Comparison of ENCODE assay signal across 9 mouse cellular contexts in the genomic region with DNA sequence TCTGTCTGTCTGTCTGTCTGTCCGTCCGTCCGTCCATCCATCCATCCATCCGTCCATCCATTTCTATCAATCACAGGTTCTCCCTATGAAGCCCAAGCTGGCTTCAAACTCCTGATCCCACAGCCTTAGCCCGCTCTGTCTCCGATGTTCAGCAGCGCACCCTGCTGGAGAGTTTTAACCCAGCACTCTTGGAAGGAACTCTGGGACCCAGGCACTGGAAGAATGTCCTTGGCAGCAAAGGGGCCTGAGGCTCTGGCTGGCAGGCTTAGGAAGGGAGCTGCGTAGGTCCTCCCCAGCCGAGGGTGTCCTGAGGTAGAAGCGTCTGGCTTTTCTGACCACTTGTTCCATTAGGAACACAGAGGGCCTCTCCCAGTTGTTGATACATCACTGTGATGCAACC. TPM values are rescaled to one million over a fixed set of nuclear protein-coding genes. Genes with fewer than 3 reads are reported as not detected.
DNase-seq lines count a peak whose midpoint lies in the region; ATAC-seq lines count a peak whose summit lies in the region.
"Had no signal": no experiment of that assay in that cellular context is flagged by ENCODE, and none has a peak within 500 bp of the region (broad histone marks: within the 10 kb centered on the region; RNA-seq: fewer than 3 reads in every experiment).

No protein-coding gene starts in this region.

- H3K27me3 ChIP-seq in intestine, embryonic 16.5 days (replicated peaks; ENCODE audit: control insufficient read depth, insufficient read depth, low read length), result no peaks in the 10 kb centered on the region

- H3K27ac ChIP-seq in intestine, embryonic 16.5 days (ENCODE audit: low read length), result peak overlapping the region; percentile 91

- no peaks in the 10 kb centered on the region for H3K9me3 ChIP-seq in intestine, embryonic 16.5 days (ENCODE audit: control insufficient read depth, low read length)

- WGBS in intestine, embryonic 16.5 days, result 48% methylated on average over 10 of the region's 10 CpGs

- intact Hi-C loops in left cerebral cortex, postnatal 36 days (cut with DNase I), result no loop called here

- peak overlapping the region; percentile 91 for H3K4me3 ChIP-seq in intestine, embryonic 16.5 days (ENCODE audit: low read length)

- peak; percentile 45 to 67 for DNase-seq in left cerebral cortex, adult 18-20 months (ENCODE audit: low spot score in 2 of 2)
- DNase-seq in left cerebral cortex, postnatal 36 days (ENCODE audit: low spot score in 2 of 2), result no peak
- peak; percentile 68 to 81 for DNase-seq in adrenal gland, adult 18-20 months (ENCODE audit: low spot score in 2 of 2)
- peak; percentile 65 for DNase-seq in fibroblast of lung, adult 2 months (ENCODE audit: low read depth)
- DNase-seq in lung, adult 18-20 months, result peak; percentile 77 to 82
- DNase-seq in ovary, postnatal 36 days (ENCODE audit: low spot score), result peak; percentile 81

- peaks cover 22% of the 10 kb centered on the region for H3K4me1 ChIP-seq in intestine, embryonic 16.5 days (ENCODE audit: control insufficient read depth, insufficient read depth, low read length)

- peak overlapping the region; percentile 84 for H3K9ac ChIP-seq in intestine, embryonic 16.5 days (ENCODE audit: low read depth, low read length)

- H3K4me2 ChIP-seq in intestine, embryonic 16.5 days (ENCODE audit: low read depth, low read length), result peak overlapping the region; percentile 84

- ATAC-seq in intestine, embryonic 16.5 days, result peak; percentile 10
- no peak for ATAC-seq in frontal cortex, adult (ENCODE audit: low TSS enrichment)

- H3K36me3 ChIP-seq in intestine, embryonic 16.5 days (ENCODE audit: control insufficient read depth, insufficient read depth, low read length), result 0 out of 2 replicates have a peak, but pooled peaks cover 3% of the 10 kb centered on the region

RNA-seq across cellular contexts. Expression of gene Arpc1b, which starts 2.9 kb away (rescaled TPM):
- 10 to 100 TPM; 14.5 to 19.8 TPM for total RNA-seq in left cerebral cortex, adult 18-20 months (2021)
- 10 to 100 TPM; 23.6 to 24.1 TPM for total RNA-seq in left cerebral cortex, postnatal 36 days (2021)
- 100 to 1,000 TPM; 210 to 225 TPM for total RNA-seq in adrenal gland, adult 18-20 months (2021)
- polyA plus RNA-seq in intestine, embryonic 16.5 days (2015; fragmentation: Nextera tagmentation; extraction: Ambion mirVana), result 701 and 703 TPM in 2 replicates

RNA-seq across cellular contexts. Expression of gene Pdap1, which starts 23.1 kb away (rescaled TPM):
- total RNA-seq in left cerebral cortex, adult 18-20 months (2021), result 10 to 100 TPM; 91.3 to 96.3 TPM
- 100 to 1,000 TPM in 1 of 2 experiments, 10 to 100 TPM in 1; 93.9 to 102 TPM for total RNA-seq in left cerebral cortex, postnatal 36 days (2021)
- total RNA-seq in adrenal gland, adult 18-20 months (2021), result 10 to 100 TPM; 77.4 to 84.6 TPM
- polyA plus RNA-seq in intestine, embryonic 16.5 days (2015; fragmentation: Nextera tagmentation; extraction: Ambion mirVana), result 62.7 and 66.6 TPM in 2 replicates

RNA-seq across cellular contexts. Expression of gene Bud31, which starts 23.2 kb away (rescaled TPM):
- 10 to 100 TPM; 75.7 to 78.8 TPM for total RNA-seq in left cerebral cortex, adult 18-20 months (2021)
- 10 to 100 TPM; 78.7 to 89.9 TPM for total RNA-seq in left cerebral cortex, postnatal 36 days (2021)
- total RNA-seq in adrenal gland, adult 18-20 months (2021), result 100 to 1,000 TPM; 103 to 110 TPM
- polyA plus RNA-seq in intestine, embryonic 16.5 days (2015; fragmentation: Nextera tagmentation; extraction: Ambion mirVana), result 166 and 178 TPM in 2 replicates

RNA-seq across cellular contexts. Expression of gene Kpna7, which starts 33.1 kb away (rescaled TPM):
- total RNA-seq in left cerebral cortex, adult 18-20 months (2021), result not detected
- not detected for total RNA-seq in left cerebral cortex, postnatal 36 days (2021)
- total RNA-seq in adrenal gland, adult 18-20 months (2021), result not detected
- 0.34 and 0.40 TPM in 2 replicates for polyA plus RNA-seq in intestine, embryonic 16.5 days (2015; fragmentation: Nextera tagmentation; extraction: Ambion mirVana)
- total RNA-seq: gastrocnemius, postnatal 4 days had no signal

RNA-seq across cellular contexts. Expression of gene Arpc1a, which starts 33.3 kb away (rescaled TPM):
- total RNA-seq in left cerebral cortex, adult 18-20 months (2021), result 100 to 1,000 TPM; 199 to 210 TPM
- 100 to 1,000 TPM; 194 to 211 TPM for total RNA-seq in left cerebral cortex, postnatal 36 days (2021)
- 100 to 1,000 TPM; 131 to 134 TPM for total RNA-seq in adrenal gland, adult 18-20 months (2021)
- 138 and 141 TPM in 2 replicates for polyA plus RNA-seq in intestine, embryonic 16.5 days (2015; fragmentation: Nextera tagmentation; extraction: Ambion mirVana)

Comparison
In these comparisons a context has a peak if more than half of its experiments do, and no peak if none do; other contexts are left out.
1. DNase-seq: peak in left cerebral cortex, adult 18-20 months (2 of 2), adrenal gland, adult 18-20 months (2 of 2), fibroblast of lung, adult 2 months (single experiment), lung, adult 18-20 months (2 of 2) and ovary, postnatal 36 days (single experiment); none in left cerebral cortex, postnatal 36 days (0 of 2).
2. RNA of gene Arpc1b, which starts 2.9 kb away (total RNA-seq): 210 to 225 TPM in adrenal gland, adult 18-20 months; 23.6 to 24.1 TPM in left cerebral cortex, postnatal 36 days and 14.5 to 19.8 TPM in left cerebral cortex, adult 18-20 months; every median in the first group is over 4 times any median in the second.